Mouse (Mus musculus) CH12.LX (cell line): ENCODE measurements around the gene Gramd1b. TPM values are rescaled to one million over a fixed set of nuclear protein-coding genes. Genes with fewer than 3 reads are reported as not detected.

Source experiments
- DNase-seq: peaks from one replicate; pipeline ENCODE4 v3.0.0-alpha.2; 2013; ENCODE audit errors: extremely low read depth
- H3K27ac ChIP-seq: 2 replicates; pipeline ENCODE4 v1.5.1; 2012; ENCODE audit warnings: low read depth, mild to moderate bottlenecking, control low read depth, moderate library complexity; ENCODE audit not compliant: insufficient read depth
- H3K27me3 ChIP-seq: replicated peaks from 2 replicates; pipeline ENCODE3; 2012; ENCODE audit warnings: inconsistent platforms
- H3K36me3 ChIP-seq, 2 experiments: replicated peaks in 1 of 2; 2 replicates each; pipeline versions ENCODE3 to v1.6.1; 2012; ENCODE audit warnings: inconsistent platforms in 1 of 2, low read length in 1 of 2, mild to moderate bottlenecking in 1 of 2, mixed read lengths in 1 of 2, moderate library complexity in 1 of 2; ENCODE audit not compliant: control insufficient read depth in 1 of 2, insufficient read depth in 1 of 2
- H3K4me1 ChIP-seq, 2 experiments: 2 replicates each; pipeline ENCODE4 v1.6.1; 2012; ENCODE audit warnings: inconsistent platforms in 1 of 2, moderate library complexity in 1 of 2; ENCODE audit not compliant: insufficient read depth in 2 of 2, control insufficient read depth in 1 of 2
- H3K4me2 ChIP-seq: 2 replicates; pipeline ENCODE4 v1.6.1; 2012; ENCODE audit warnings: low read depth, mild to moderate bottlenecking, control low read depth; ENCODE audit not compliant: poor library complexity, insufficient read depth, severe bottlenecking
- H3K4me3 ChIP-seq, 3 experiments: fragments of 150-350 bp in 1 of 3; sonication (generic) in 1 of 3; replicated peaks in 1 of 3; 2 replicates each; pipeline versions ENCODE3 to v1.5.1; 2011 to 2012; ENCODE audit warnings: low read depth in 2 of 3, low read length in 2 of 3, mild to moderate bottlenecking in 2 of 3, moderate library complexity in 2 of 3, control low read depth in 1 of 3, improper control_type of control experiment in 1 of 3, inconsistent platforms in 1 of 3, mixed read lengths in 1 of 3; ENCODE audit not compliant: poor library complexity in 1 of 3
- H3K79me2 ChIP-seq: replicated peaks from 2 replicates; pipeline ENCODE4 v1.6.1; 2012; ENCODE audit warnings: mild to moderate bottlenecking, moderate library complexity; ENCODE audit not compliant: control insufficient read depth, poor library complexity, insufficient read depth, severe bottlenecking; ENCODE audit errors: extremely low read depth
- H3K9ac ChIP-seq: 2 replicates; pipeline ENCODE4 v1.6.1; 2012; ENCODE audit warnings: low read depth, mild to moderate bottlenecking, control low read depth, moderate library complexity; ENCODE audit not compliant: insufficient read depth
- H3K9me3 ChIP-seq: replicated peaks from 2 replicates; pipeline ENCODE3; 2012; ENCODE audit warnings: low read length, inconsistent platforms, mixed read lengths
- CHD1 ChIP-seq: IDR thresholded peaks from 2 replicates; pipeline ENCODE4 v1.6.1; 2012; ENCODE audit warnings: low read depth, low read length, improper control_type of control experiment, inconsistent platforms
- ETS1 ChIP-seq: conservative IDR thresholded peaks from 2 replicates; pipeline ENCODE4 v1.6.1; 2012; ENCODE audit warnings: low read depth, mild to moderate bottlenecking, inconsistent platforms, low read length, improper control_type of control experiment, moderate library complexity
- GABPA ChIP-seq: IDR thresholded peaks from 2 replicates; pipeline ENCODE4 v1.6.1; 2012; ENCODE audit warnings: low read depth, low read length, improper control_type of control experiment, inconsistent platforms; ENCODE audit not compliant: insufficient replicate concordance
- HCFC1 ChIP-seq: IDR thresholded peaks from 2 replicates; pipeline ENCODE4 v1.6.1; 2012; ENCODE audit warnings: low read depth, mild to moderate bottlenecking, inconsistent platforms, low read length, improper control_type of control experiment
- IRF4 ChIP-seq: IDR thresholded peaks from 2 replicates; pipeline ENCODE4 v1.6.1; 2014; ENCODE audit warnings: low read depth, mild to moderate bottlenecking, inconsistent platforms, low read length, improper control_type of control experiment
- JUND ChIP-seq: conservative IDR thresholded peaks from 2 replicates; pipeline ENCODE4 v1.6.1; 2011; ENCODE audit warnings: low read depth, low read length, improper control_type of control experiment
- KAT2A ChIP-seq: IDR thresholded peaks from 2 replicates; pipeline ENCODE4 v1.6.1; 2012; ENCODE audit warnings: low read length, improper control_type of control experiment, inconsistent platforms; ENCODE audit not compliant: insufficient replicate concordance
- MAFK ChIP-seq: IDR thresholded peaks from 2 replicates; pipeline ENCODE4 v1.6.1; 2011; ENCODE audit warnings: low read length, improper control_type of control experiment; ENCODE audit not compliant: insufficient replicate concordance
- MEF2A ChIP-seq: IDR thresholded peaks from 2 replicates; pipeline ENCODE4 v1.6.1; 2014; ENCODE audit warnings: low read depth, mild to moderate bottlenecking, inconsistent platforms, low read length, improper control_type of control experiment, borderline replicate concordance
- NRF1 ChIP-seq: IDR thresholded peaks from 2 replicates; pipeline ENCODE4 v1.6.1; 2014; ENCODE audit warnings: low read depth, mild to moderate bottlenecking, inconsistent platforms, low read length, improper control_type of control experiment, moderate library complexity
- POLR2A ChIP-seq: IDR thresholded peaks from 2 replicates; pipeline ENCODE4 v1.6.1; 2011; ENCODE audit warnings: low read depth, mild to moderate bottlenecking, improper control_type of control experiment, low read length
- RAD21 ChIP-seq: IDR thresholded peaks from 2 replicates; pipeline ENCODE4 v1.6.1; 2011; ENCODE audit warnings: low read depth, mild to moderate bottlenecking, low read length, improper control_type of control experiment, moderate library complexity
- RCOR1 ChIP-seq: conservative IDR thresholded peaks from 2 replicates; pipeline ENCODE4 v1.6.1; 2012; ENCODE audit warnings: low read depth, mild to moderate bottlenecking, inconsistent platforms, low read length, improper control_type of control experiment
- TBP ChIP-seq: conservative IDR thresholded peaks from 2 replicates; pipeline ENCODE4 v1.6.1; 2011; ENCODE audit warnings: low read depth, low read length, improper control_type of control experiment
- ZC3H11A ChIP-seq: IDR thresholded peaks from 2 replicates; pipeline ENCODE4 v1.6.1; 2012; ENCODE audit warnings: low read depth, mild to moderate bottlenecking, inconsistent platforms, low read length, improper control_type of control experiment
- ZMIZ1 ChIP-seq: IDR thresholded peaks from 2 replicates; pipeline ENCODE4 v1.6.1; 2012; ENCODE audit warnings: low read depth, mild to moderate bottlenecking, inconsistent platforms, low read length, improper control_type of control experiment
- dilution Hi-C: fragments of 300-500 bp; cut with MboI; formaldehyde crosslinking; loops from 2 replicates; pipeline ENCODE4 v1.14.3; 2020; ENCODE audit warnings: low sequenced_read_pairs; ENCODE audit not compliant: extremely low pct_unique_long_range_greater_than_20kb, extremely low pct_ligation_motif_present
- in situ Hi-C: fragments of 300-500 bp; cut with MboI; formaldehyde crosslinking; loops from 3 replicates; pipeline ENCODE4 v1.14.3; 2019; ENCODE audit warnings: low sequenced_read_pairs, low pct_ligation_motif_present, low pct_unique_long_range_greater_than_20kb, mixed read lengths
- polyA plus RNA-seq: library from polyadenylated mRNA; unstranded; fragments of >175 nt; gene quantifications from 2 replicates; pipeline ENCODE4 v1.2.1, GENCODE M21; 2012; ENCODE audit warnings: low read depth; ENCODE audit not compliant: insufficient read length
- total RNA-seq, 2 experiments: library from RNA; depleted of rRNA; stranded (reverse); fragments of 300-350 nt in 1 of 2; fragments of >200 nt in 1 of 2; gene quantifications; 2 replicates each; pipeline ENCODE4 v1.2.3; 2012 to 2014

Gramd1b gene
- total and polyA plus RNA-seq, 3 experiments: 13.3 to 40.8 (median 16.7) TPM

GRCm38 (mm10) chr9:40519294-40519693 is 11.9 kb downstream of the Gramd1b start:
- no peak overlapping the region for H3K4me2 ChIP-seq
- no peak for TF ChIP-seq JUND
- no peak for TF ChIP-seq RAD21
- no peak for TF ChIP-seq CHD1
- TF ChIP-seq KAT2A: no peak
- TF ChIP-seq ETS1: no peak
- no peak for TF ChIP-seq HCFC1
- TF ChIP-seq POLR2A: no peak
- no peak for TF ChIP-seq RCOR1
- no peak for TF ChIP-seq MEF2A
- TF ChIP-seq TBP: no peak
- no peak for TF ChIP-seq NRF1
- TF ChIP-seq MAFK: no peak
- no peak for TF ChIP-seq ZC3H11A
- TF ChIP-seq GABPA: no peak
- H3K9ac ChIP-seq: no peak overlapping the region
- dilution Hi-C loops: no loop called here
- no peaks in the 10 kb centered on the region for H3K9me3 ChIP-seq
- no peaks in the 10 kb centered on the region for H3K36me3 ChIP-seq
- H3K27ac ChIP-seq: no peak overlapping the region
- no peak overlapping the region for H3K4me3 ChIP-seq
- H3K27me3 ChIP-seq: no peaks in the 10 kb centered on the region
- H3K4me1 ChIP-seq: peaks cover 0 to 5% of the 10 kb centered on the region in 2 experiments; a peak in 2 of 4 replicates
- no peak for DNase-seq
- H3K79me2 ChIP-seq: no peaks in the 10 kb centered on the region
- in situ Hi-C loops: no loop called here

GRCm38 (mm10) chr9:40511970-40512369 is 19.2 kb downstream of the Gramd1b start:
- Histone ChIP-seq H3K9ac (no peak overlapping the region), H3K79me2 (no peaks in the 10 kb centered on the region), H3K4me3 (no peak overlapping the region), H3K9me3 (no peaks in the 10 kb centered on the region), H3K4me2 (no peak overlapping the region), H3K4me1 (no peaks in the 10 kb centered on the region; a peak in 1 of 4 replicates), H3K27ac (no peak overlapping the region), H3K27me3 (no peaks in the 10 kb centered on the region), H3K36me3 (no peaks in the 10 kb centered on the region)
- DNase-seq: no peak
- in situ Hi-C loops (no loop called here), dilution Hi-C loops (no loop called here)
- TF ChIP-seq RCOR1: no peak
- no peak for TF ChIP-seq ZMIZ1
- no peak for TF ChIP-seq IRF4
